8 mouse cellular contexts compared by ENCODE assay signal in genomic region chr11:96824783-96825495, GRCm38 (mm10). TPM values are rescaled to one million over a fixed set of nuclear protein-coding genes. Genes with fewer than 3 reads are reported as not detected.
DNase-seq lines count a peak whose midpoint lies in the region; ATAC-seq and TF ChIP-seq lines count a peak whose summit lies in the region.

No protein-coding gene starts in this region.

- H3K27me3 ChIP-seq in G1E (ENCODE audit: insufficient read depth, low read length) = no peaks in the 10 kb centered on the region
- H3K27me3 ChIP-seq in forebrain, embryonic 14.5 days (replicated peaks; ENCODE audit: control insufficient read depth, insufficient read depth, low read length) = no peaks in the 10 kb centered on the region
- no peaks in the 10 kb centered on the region for H3K27me3 ChIP-seq in midbrain, embryonic 13.5 days

- 36% methylated on average over 7 of the region's 7 CpGs for WGBS in forebrain, embryonic 14.5 days
- WGBS in midbrain, embryonic 13.5 days = 37% methylated on average over 7 of the region's 7 CpGs

- peak; percentile 19 for DNase-seq in G1E (ENCODE audit: low spot score)
- DNase-seq in adrenal gland, postnatal 14 days = peak; percentile 90
- peak; percentile 53 for DNase-seq in forebrain, embryonic 14.5 days (ENCODE audit: low spot score)
- DNase-seq in heart, postnatal 4 days = peak; percentile 90
- peak; percentile 82 for DNase-seq in left cerebral cortex, postnatal 4 days
- peak; percentile 95 for DNase-seq in testis, postnatal 10 days (ENCODE audit: low spot score)

- no peak for ATAC-seq in G1E (ENCODE audit: extremely low read depth, insufficient number of reproducible peaks, low FRiP score, poor library complexity, severe bottlenecking)
- ATAC-seq in forebrain, embryonic 14.5 days = no peak
- no peak for ATAC-seq in midbrain, embryonic 13.5 days
- no peak for ATAC-seq in megakaryocyte progenitor cell, adult 5-6 weeks (replicated peaks; ENCODE audit: poor library complexity)

- peak overlapping the region; percentile 56; the same call in 1 of the 2 replicates for H3K4me3 ChIP-seq in G1E (ENCODE audit: low read depth, low read length)
- peak overlapping the region; percentile 43; the same call in 1 of the 2 replicates for H3K4me3 ChIP-seq in forebrain, embryonic 14.5 days (ENCODE audit: low read depth, low read length)
- H3K4me3 ChIP-seq in midbrain, embryonic 13.5 days (replicated peaks) = peak overlapping the region; percentile 49

- H3K27ac ChIP-seq in forebrain, embryonic 14.5 days (ENCODE audit: low read depth, low read length) = peak overlapping the region; percentile 86
- peak overlapping the region; percentile 94 for H3K27ac ChIP-seq in midbrain, embryonic 13.5 days

- H3K9me3 ChIP-seq in G1E (replicated peaks) = no peaks in the 10 kb centered on the region
- no peaks in the 10 kb centered on the region for H3K9me3 ChIP-seq in forebrain, embryonic 14.5 days (replicated peaks; ENCODE audit: control insufficient read depth, low read length)
- H3K9me3 ChIP-seq in midbrain, embryonic 13.5 days = no peaks in the 10 kb centered on the region

- intact Hi-C loops in left cerebral cortex, postnatal 4 days (cut with DNase I) = no loop called here

- no peak for TF ChIP-seq CTCF in G1E (IDR thresholded peaks at IDR 0.05; ENCODE audit: low read depth, low read length)

- H3K4me2 ChIP-seq in forebrain, embryonic 14.5 days (ENCODE audit: low read length) = peak overlapping the region; percentile 92
- peak overlapping the region; percentile 97 for H3K4me2 ChIP-seq in midbrain, embryonic 13.5 days (replicated peaks)

- H3K36me3 ChIP-seq in G1E (replicated peaks) = peaks cover 80% of the 10 kb centered on the region
- peaks cover 53% of the 10 kb centered on the region for H3K36me3 ChIP-seq in forebrain, embryonic 14.5 days (ENCODE audit: control insufficient read depth, insufficient read depth, low read length)
- H3K36me3 ChIP-seq in midbrain, embryonic 13.5 days = peaks cover 39% of the 10 kb centered on the region

- peaks cover 76% of the 10 kb centered on the region for H3K4me1 ChIP-seq in G1E (ENCODE audit: insufficient read depth, low read depth, low read length)
- peaks cover 48% of the 10 kb centered on the region for H3K4me1 ChIP-seq in forebrain, embryonic 14.5 days (ENCODE audit: control insufficient read depth, insufficient read depth, low read length)
- peaks cover 66% of the 10 kb centered on the region for H3K4me1 ChIP-seq in midbrain, embryonic 13.5 days (replicated peaks)

- peak overlapping the region; percentile 66 for H3K9ac ChIP-seq in forebrain, embryonic 14.5 days (ENCODE audit: low read length)
- peak overlapping the region; percentile 63 for H3K9ac ChIP-seq in midbrain, embryonic 13.5 days (replicated peaks)

RNA-seq across cellular contexts. Expression of gene Nfe2l1, which starts 4.8 kb away (rescaled TPM):
- total RNA-seq in G1E (2014; fragmentation: Nextera tagmentation) (56.3 and 70.5 TPM in 2 replicates), G1E (2017) (22.5 and 24.0 TPM in 2 replicates)
- 29.1 and 35.9 TPM in 2 replicates for polyA plus RNA-seq in G1E (2012)
- 362 and 371 TPM in 2 replicates for total RNA-seq in adrenal gland, postnatal 14 days (2021)
- polyA plus RNA-seq in forebrain, embryonic 14.5 days (2014; fragmentation: Nextera tagmentation; extraction: Ambion mirVana) = 28.0 and 38.6 TPM in 2 replicates
- 100 to 1,000 TPM; 200 to 203 TPM for total RNA-seq in heart, postnatal 4 days (2021)
- total RNA-seq in left cerebral cortex, postnatal 4 days (2021) = 100 to 1,000 TPM; 108 to 115 TPM
- 67.8 and 69.0 TPM in 2 replicates for polyA plus RNA-seq in midbrain, embryonic 13.5 days (2015; fragmentation: Nextera tagmentation; extraction: Ambion mirVana)
- total RNA-seq in megakaryocyte progenitor cell, adult 5-6 weeks (2015) = 39.0 and 39.8 TPM in 2 replicates
- 41.0 and 42.5 TPM in 2 replicates for total RNA-seq in megakaryocyte progenitor cell, adult 5-6 weeks (2017)

RNA-seq across cellular contexts. Expression of gene Copz2, which starts 24.7 kb away (rescaled TPM):
- total RNA-seq in G1E (2014; fragmentation: Nextera tagmentation) (9.0 and 16.3 TPM in 2 replicates), G1E (2017) (1.5 and 3.1 TPM in 2 replicates)
- 0.48 and 0.52 TPM in 2 replicates for polyA plus RNA-seq in G1E (2012)
- total RNA-seq in adrenal gland, postnatal 14 days (2021) = 39.8 and 43.7 TPM in 2 replicates
- polyA plus RNA-seq in forebrain, embryonic 14.5 days (2014; fragmentation: Nextera tagmentation; extraction: Ambion mirVana) = 14.7 and 15.0 TPM in 2 replicates
- 10 to 100 TPM; 51.2 to 52.7 TPM for total RNA-seq in heart, postnatal 4 days (2021)
- 1 to 10 TPM; 4.1 to 5.9 TPM for total RNA-seq in left cerebral cortex, postnatal 4 days (2021)
- 14.8 and 19.7 TPM in 2 replicates for polyA plus RNA-seq in midbrain, embryonic 13.5 days (2015; fragmentation: Nextera tagmentation; extraction: Ambion mirVana)
- 6.2 and 6.5 TPM in 2 replicates for total RNA-seq in megakaryocyte progenitor cell, adult 5-6 weeks (2015)
- 3.3 and 4.0 TPM in 2 replicates for total RNA-seq in megakaryocyte progenitor cell, adult 5-6 weeks (2017)

RNA-seq across cellular contexts. Expression of gene Cbx1, which starts 36.0 kb away (rescaled TPM):
- total RNA-seq in G1E (2014; fragmentation: Nextera tagmentation) = 78.9 and 81.3 TPM in 2 replicates
- total RNA-seq in G1E (2017) = 99.1 and 100 TPM in 2 replicates
- 73.7 and 75.0 TPM in 2 replicates for polyA plus RNA-seq in G1E (2012)
- total RNA-seq in adrenal gland, postnatal 14 days (2021) = 69.8 and 78.1 TPM in 2 replicates
- polyA plus RNA-seq in forebrain, embryonic 14.5 days (2014; fragmentation: Nextera tagmentation; extraction: Ambion mirVana) = 94.8 and 99.7 TPM in 2 replicates
- total RNA-seq in heart, postnatal 4 days (2021) = 10 to 100 TPM; 69.6 to 72.0 TPM
- 10 to 100 TPM; 79.3 to 79.5 TPM for total RNA-seq in left cerebral cortex, postnatal 4 days (2021)
- polyA plus RNA-seq in midbrain, embryonic 13.5 days (2015; fragmentation: Nextera tagmentation; extraction: Ambion mirVana) = 130 and 137 TPM in 2 replicates
- 61.3 and 70.5 TPM in 2 replicates for total RNA-seq in megakaryocyte progenitor cell, adult 5-6 weeks (2015)
- 94.4 and 116 TPM in 2 replicates for total RNA-seq in megakaryocyte progenitor cell, adult 5-6 weeks (2017)

RNA-seq across cellular contexts. Expression of gene Snx11, which starts 47.6 kb away (rescaled TPM):
- total RNA-seq in G1E (2014; fragmentation: Nextera tagmentation) (9.9 and 18.9 TPM in 2 replicates), G1E (2017) (19.9 and 21.4 TPM in 2 replicates)
- polyA plus RNA-seq in G1E (2012) = 9.9 and 10.7 TPM in 2 replicates
- 23.4 and 27.2 TPM in 2 replicates for total RNA-seq in adrenal gland, postnatal 14 days (2021)
- polyA plus RNA-seq in forebrain, embryonic 14.5 days (2014; fragmentation: Nextera tagmentation; extraction: Ambion mirVana) = 17.6 and 21.6 TPM in 2 replicates
- 10 to 100 TPM; 15.5 to 18.2 TPM for total RNA-seq in heart, postnatal 4 days (2021)
- 10 to 100 TPM; 46.3 to 50.4 TPM for total RNA-seq in left cerebral cortex, postnatal 4 days (2021)
- 45.6 and 47.4 TPM in 2 replicates for polyA plus RNA-seq in midbrain, embryonic 13.5 days (2015; fragmentation: Nextera tagmentation; extraction: Ambion mirVana)
- total RNA-seq in megakaryocyte progenitor cell, adult 5-6 weeks (2015) = 8.6 and 9.6 TPM in 2 replicates
- total RNA-seq in megakaryocyte progenitor cell, adult 5-6 weeks (2017) = 16.9 and 17.3 TPM in 2 replicates

Comparison
In these comparisons a context has a peak if more than half of its experiments do, and no peak if none do; other contexts are left out.
1. DNase-seq: peak in every context shown above with its lines; median percentile 95 in testis, postnatal 10 days; 90 in adrenal gland, postnatal 14 days; 90 in heart, postnatal 4 days; 82 in left cerebral cortex, postnatal 4 days; 53 in forebrain, embryonic 14.5 days; 19 in G1E.